Mouse (Mus musculus) myocyte (in vitro differentiated cells): ENCODE measurements around the gene Ralgps1. TPM values are rescaled to one million over a fixed set of nuclear protein-coding genes. Genes with fewer than 3 reads are reported as not detected.
"Not testable (repeated sequence)": the region's sequence is repeated elsewhere in the genome, so short reads cannot be mapped to it uniquely, and the experiment has no call there.

Experiments used
- H3K27me3 ChIP-seq: one replicate; pipeline ENCODE4 v1.6.1; 2011; ENCODE audit not compliant: control insufficient read depth, insufficient read depth, insufficient read length
- H3K36me3 ChIP-seq: one replicate; pipeline ENCODE4 v1.6.1; 2011; ENCODE audit not compliant: control insufficient read depth, insufficient read depth
- H3K4me2 ChIP-seq: one replicate; pipeline ENCODE4 v1.6.1; 2011; ENCODE audit warnings: low read depth, control low read depth
- H3K4me3 ChIP-seq: one replicate; pipeline ENCODE4 v1.5.1; 2011; ENCODE audit warnings: mild to moderate bottlenecking, control low read depth, moderate library complexity
- H3K79me2 ChIP-seq: one replicate; pipeline ENCODE4 v1.6.1; 2011; ENCODE audit not compliant: control insufficient read depth, insufficient read depth
- H3ac ChIP-seq: one replicate; pipeline ENCODE4 v1.6.1; 2011; ENCODE audit not compliant: control insufficient read depth, insufficient read length
- CEBPB ChIP-seq: IDR thresholded peaks from 2 replicates; pipeline ENCODE4 v1.6.1; 2011; ENCODE audit warnings: mild to moderate bottlenecking, moderate library complexity; ENCODE audit not compliant: poor library complexity, insufficient read depth, severe bottlenecking
- E2F4 ChIP-seq: IDR thresholded peaks from one replicate; pipeline ENCODE4 v1.6.1; 2011; ENCODE audit warnings: mild to moderate bottlenecking, control low read depth, moderate library complexity; ENCODE audit not compliant: insufficient read depth
- MAX ChIP-seq: IDR thresholded peaks from one replicate; pipeline ENCODE4 v1.6.1; 2011; ENCODE audit warnings: low read depth, mild to moderate bottlenecking, control low read depth
- MYOD1 ChIP-seq, 3 experiments: IDR thresholded peaks; one replicate each; pipeline ENCODE4 v1.6.1; 2011; ENCODE audit warnings: control low read depth in 2 of 3, low read depth in 2 of 3, mild to moderate bottlenecking in 2 of 3, moderate library complexity in 1 of 3; ENCODE audit not compliant: insufficient read length in 2 of 3, control insufficient read depth in 1 of 3
- MYOG ChIP-seq, 3 experiments: IDR thresholded peaks; one replicate each; pipeline ENCODE4 v1.6.1; 2011; ENCODE audit warnings: control low read depth in 2 of 3, low read depth in 2 of 3, mild to moderate bottlenecking in 2 of 3; ENCODE audit not compliant: insufficient read length in 2 of 3, control insufficient read depth in 1 of 3, insufficient read depth in 1 of 3
- POLR2A ChIP-seq: IDR thresholded peaks from one replicate; pipeline ENCODE4 v1.6.1; 2011; ENCODE audit warnings: low read depth, mild to moderate bottlenecking, control low read depth, moderate library complexity; ENCODE audit not compliant: insufficient read length
- POLR2AphosphoS2 ChIP-seq: IDR thresholded peaks from one replicate; pipeline ENCODE4 v1.6.1; 2011; ENCODE audit warnings: low read depth, control low read depth; ENCODE audit not compliant: insufficient read length
- REST ChIP-seq: IDR thresholded peaks from one replicate; pipeline ENCODE4 v1.6.1; 2011; ENCODE audit warnings: mild to moderate bottlenecking, control low read depth, moderate library complexity; ENCODE audit not compliant: insufficient read depth, insufficient read length
- SRF ChIP-seq: IDR thresholded peaks from one replicate; pipeline ENCODE4 v1.6.1; 2011; ENCODE audit warnings: low read depth; ENCODE audit not compliant: control insufficient read depth, insufficient read length
- TCF12 ChIP-seq: IDR thresholded peaks from one replicate; pipeline ENCODE4 v1.6.1; 2011; ENCODE audit warnings: mild to moderate bottlenecking, control low read depth; ENCODE audit not compliant: poor library complexity, insufficient read depth, severe bottlenecking
- TCF3 ChIP-seq: IDR thresholded peaks from one replicate; pipeline ENCODE4 v1.6.1; 2011; ENCODE audit warnings: low read depth, control low read depth; ENCODE audit not compliant: insufficient read length
- USF1 ChIP-seq: IDR thresholded peaks from one replicate; pipeline ENCODE4 v1.6.1; 2011; ENCODE audit warnings: low read depth, mild to moderate bottlenecking, control low read depth, moderate library complexity
- polyA plus RNA-seq: library from polyadenylated mRNA; unstranded; fragments of >200 nt; fragmentation: generic; extraction: Trizol; gene quantifications from one replicate; pipeline ENCODE4 v1.2.1, GENCODE M21; 2012; ENCODE audit warnings: missing spikeins

Gene Ralgps1
- polyA plus RNA-seq, 1 experiment = 1.3 TPM

DNA sequence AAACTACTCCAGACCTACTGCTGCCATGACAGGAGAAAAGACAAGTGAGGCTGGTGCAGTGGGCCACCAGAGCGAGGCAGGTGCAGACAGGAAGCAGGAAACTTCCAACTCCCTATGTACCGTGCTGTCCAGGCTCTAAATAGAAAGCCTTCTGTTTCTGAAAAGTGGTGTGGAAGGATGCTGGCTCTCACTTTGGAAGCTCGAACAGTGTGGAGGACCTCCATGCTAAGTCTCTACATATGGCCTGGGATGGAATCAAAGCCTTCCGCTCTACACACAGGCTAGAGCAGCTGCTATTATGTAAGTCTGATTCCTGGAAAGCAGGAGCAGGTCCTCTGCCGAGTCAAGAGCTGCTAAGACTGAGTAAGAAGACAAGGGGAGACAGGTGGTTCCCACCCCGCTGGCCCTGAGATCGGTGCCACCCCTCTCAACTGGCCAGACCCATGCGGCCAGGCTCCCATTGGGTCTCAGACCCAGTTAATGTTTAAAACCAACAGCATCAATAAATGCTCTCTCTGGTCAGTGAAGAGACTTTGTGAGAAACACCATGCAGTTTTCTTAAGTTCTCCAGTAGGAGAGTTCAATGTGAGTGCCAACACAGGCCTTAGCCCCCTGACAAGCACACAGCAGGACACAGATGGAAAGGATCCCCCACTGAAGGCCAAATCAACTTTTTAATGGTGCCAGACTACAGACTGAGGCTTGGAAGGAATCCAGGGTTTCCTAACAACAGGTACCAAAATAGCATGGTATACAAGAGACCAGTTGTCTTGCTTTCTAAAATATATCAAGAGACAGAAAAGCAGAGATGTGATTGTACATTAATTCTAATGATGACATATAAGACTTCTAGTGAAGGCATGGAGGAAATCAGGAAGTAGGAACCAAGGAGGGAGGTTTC, 280.4 kb downstream of the Ralgps1 start:
- Histone ChIP-seq H3K4me3 (no peak overlapping the region), H3ac (no peak overlapping the region), H3K36me3 (no peaks in the 10 kb centered on the region), H3K4me2 (no peak overlapping the region), H3K79me2 (no peaks in the 10 kb centered on the region), H3K27me3 (no peaks in the 10 kb centered on the region)
- peak in 1 of 3 experiments; percentile 23 for TF ChIP-seq MYOG (IDR thresholded peaks at IDR 0.05; ENCODE audit: control insufficient read depth in 1 of 3, insufficient read depth in 1 of 3, insufficient read length in 2 of 3, low read depth in 2 of 3)
- TF ChIP-seq E2F4 = no peak
- peak in 2 of 3 experiments; percentile 47 to 76 for TF ChIP-seq MYOD1 (IDR thresholded peaks at IDR 0.05; ENCODE audit: control insufficient read depth in 1 of 3, insufficient read length in 2 of 3, low read depth in 2 of 3)

GRCm38 (mm10) chr2:33090033-33090400, 281.3 kb downstream of the Ralgps1 start:
- not testable (repeated sequence) for H3K36me3 ChIP-seq, H3K27me3 ChIP-seq, H3ac ChIP-seq, H3K4me2 ChIP-seq, H3K79me2 ChIP-seq, H3K4me3 ChIP-seq

DNA sequence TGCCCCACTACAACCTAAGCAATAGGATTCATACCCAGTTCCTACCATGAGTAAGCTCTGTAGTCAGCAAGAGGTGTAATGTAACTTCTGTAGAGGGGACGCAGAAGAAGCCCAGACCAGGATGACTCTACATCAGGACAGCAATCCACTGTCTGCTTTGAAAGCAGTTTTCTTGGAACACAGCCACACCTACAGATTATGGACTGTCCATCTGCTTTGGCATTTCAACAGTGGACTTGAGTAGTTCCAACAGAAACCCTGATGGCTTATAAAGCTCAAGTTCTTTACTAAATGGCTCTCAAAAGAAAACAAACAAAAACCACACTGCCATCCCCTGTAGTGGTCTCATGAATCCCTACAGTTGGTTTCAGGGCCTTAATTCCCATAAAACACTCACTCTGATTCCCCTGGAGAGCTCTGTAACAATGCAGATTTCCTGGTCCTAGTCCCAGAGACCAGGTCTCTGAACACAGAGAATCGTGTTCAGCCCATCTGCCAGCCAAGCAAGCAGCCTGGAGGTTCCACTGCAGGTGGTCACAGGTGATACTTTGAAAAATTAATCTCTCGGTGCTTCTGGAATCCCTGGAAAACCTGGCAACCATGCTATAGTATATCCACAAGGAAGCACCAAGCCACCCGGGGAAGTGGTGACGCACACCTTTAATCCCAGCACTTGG, 281.8 kb downstream of the Ralgps1 start:
- TF ChIP-seq POLR2A = no peak
- no peaks in the 10 kb centered on the region for H3K79me2 ChIP-seq
- no peak overlapping the region for H3K4me3 ChIP-seq
- H3K4me2 ChIP-seq = no peak overlapping the region
- H3ac ChIP-seq = no peak overlapping the region
- no peaks in the 10 kb centered on the region for H3K27me3 ChIP-seq
- no peaks in the 10 kb centered on the region for H3K36me3 ChIP-seq

- no peak overlapping the region for H3ac ChIP-seq
Observed at GRCm38 (mm10) chr2:33086671-33087363, 284.5 kb downstream of the Ralgps1 start.

GRCm38 (mm10) chr2:33086016-33086596, 285.2 kb downstream of the Ralgps1 start:
- Histone ChIP-seq H3K27me3 (no peaks in the 10 kb centered on the region), H3K4me3 (no peak overlapping the region), H3K4me2 (no peak overlapping the region), H3ac (no peak overlapping the region), H3K36me3 (no peaks in the 10 kb centered on the region), H3K79me2 (no peaks in the 10 kb centered on the region)
- TF ChIP-seq USF1 (no peak), TCF12 (no peak), MYOG (IDR thresholded peaks at IDR 0.05; ENCODE audit: control insufficient read depth in 1 of 3, insufficient read depth in 1 of 3, insufficient read length in 2 of 3, low read depth in 2 of 3) (no peak), POLR2A (no peak), CEBPB (no peak), POLR2AphosphoS2 (no peak), MAX (no peak), E2F4 (no peak), SRF (no peak), REST (no peak), MYOD1 (IDR thresholded peaks at IDR 0.05; ENCODE audit: control insufficient read depth in 1 of 3, insufficient read length in 2 of 3, low read depth in 2 of 3) (no peak), TCF3 (no peak)

More at GRCm38 (mm10) chr2:33086671-33087363, 284.5 kb downstream of the Ralgps1 start:
- TF ChIP-seq REST (no peak), TCF12 (no peak), USF1 (no peak)
- no peaks in the 10 kb centered on the region for H3K27me3 ChIP-seq
- H3K4me3 ChIP-seq = no peak overlapping the region
- no peaks in the 10 kb centered on the region for H3K79me2 ChIP-seq
- H3K4me2 ChIP-seq = no peak overlapping the region
- H3K36me3 ChIP-seq = no peaks in the 10 kb centered on the region
